Mouse (Mus musculus) C2C12 (cell line): ENCODE measurements around the gene Ubtfl1. TPM values are rescaled to one million over a fixed set of nuclear protein-coding genes. Genes with fewer than 3 reads are reported as not detected.
A peak's percentile ranks its signal among the peaks of the same experiment; 100 is the strongest.
"Not testable (repeated sequence)": the region's sequence is repeated elsewhere in the genome, so short reads cannot be mapped to it uniquely, and the experiment has no call there.

Experiments
- H3K27me3 ChIP-seq: one replicate; pipeline ENCODE4 v1.6.1; 2011; ENCODE audit not compliant: control insufficient read depth, insufficient read depth, insufficient read length
- H3K36me3 ChIP-seq: one replicate; pipeline ENCODE4 v1.6.1; 2011; ENCODE audit not compliant: control insufficient read depth, insufficient read depth
- H3K4me3 ChIP-seq: one replicate; pipeline ENCODE4 v1.5.1; 2011; ENCODE audit warnings: mild to moderate bottlenecking, control low read depth; ENCODE audit not compliant: poor library complexity, insufficient read depth, severe bottlenecking
- H3K79me2 ChIP-seq: one replicate; pipeline ENCODE4 v1.6.1; 2011; ENCODE audit not compliant: control insufficient read depth, insufficient read depth
- H3K79me3 ChIP-seq: one replicate; pipeline ENCODE4 v1.6.1; 2011; ENCODE audit warnings: low read depth, control low read depth
- H3ac ChIP-seq: one replicate; pipeline ENCODE3; 2011; ENCODE audit warnings: low read depth; ENCODE audit not compliant: control insufficient read depth, insufficient read length
- CEBPB ChIP-seq: IDR thresholded peaks from one replicate; pipeline ENCODE4 v1.6.1; 2011; ENCODE audit warnings: low read depth, mild to moderate bottlenecking, control low read depth, moderate library complexity
- CTCF ChIP-seq: IDR thresholded peaks from one replicate; pipeline ENCODE4 v1.5.1; 2011; ENCODE audit not compliant: control insufficient read depth, insufficient read depth, insufficient read length
- FOSL1 ChIP-seq: IDR thresholded peaks from one replicate; pipeline ENCODE4 v1.8.0; 2011; ENCODE audit warnings: mild to moderate bottlenecking, low read length; ENCODE audit not compliant: poor library complexity, insufficient read depth, severe bottlenecking
- MAX ChIP-seq: IDR thresholded peaks from one replicate; pipeline ENCODE4 v1.6.1; 2011; ENCODE audit warnings: mild to moderate bottlenecking, control low read depth
- MYOD1 ChIP-seq: IDR thresholded peaks from one replicate; pipeline ENCODE4 v1.6.1; 2011; ENCODE audit warnings: low read depth; ENCODE audit not compliant: control insufficient read depth, insufficient read length
- MYOG ChIP-seq: IDR thresholded peaks from one replicate; pipeline ENCODE4 v1.6.1; 2011; ENCODE audit not compliant: control insufficient read depth, insufficient read length; ENCODE audit errors: extremely low read depth
- USF1 ChIP-seq: IDR thresholded peaks from one replicate; pipeline ENCODE4 v1.6.1; 2011; ENCODE audit warnings: low read depth, mild to moderate bottlenecking, control low read depth, moderate library complexity
- long read RNA-seq, 2 experiments: library from polyadenylated mRNA; unstranded; transcript quantifications; one replicate each; pipeline ENCODE4 v2.0.0; 2019 to 2020
- polyA plus RNA-seq: library from polyadenylated mRNA; unstranded; fragments of >200 nt; fragmentation: generic; extraction: Trizol; gene quantifications from one replicate; pipeline ENCODE4 v1.2.1, GENCODE M21; 2012; ENCODE audit warnings: missing spikeins

The Ubtfl1 gene
- polyA plus RNA-seq: 0.01 TPM
- long read RNA-seq, experiment 1: 0 reads
- long read RNA-seq, experiment 2: 0 reads

DNA sequence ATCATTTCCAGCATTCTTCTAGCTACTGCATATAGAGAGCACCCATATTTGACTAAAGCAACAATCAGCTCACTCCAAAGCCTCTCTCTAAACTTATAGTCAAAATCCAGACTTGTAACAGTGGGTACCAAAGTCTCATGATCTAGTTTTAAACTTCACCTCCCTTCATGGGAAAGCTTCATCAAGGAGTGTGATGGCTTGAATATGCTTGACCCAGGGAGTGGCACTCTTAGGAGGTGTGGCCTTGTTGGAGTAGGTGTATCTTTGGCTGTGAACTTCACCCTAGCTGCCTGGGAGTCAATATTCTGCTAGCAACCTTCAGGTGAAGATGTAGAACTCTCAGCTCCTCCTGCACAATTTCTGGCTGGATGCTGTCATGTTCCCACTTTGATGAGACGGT, at the start of gene Ubtfl1:
Gene Ubtfl1, plus strand, starts transcription at position 301 of the 400 bp plus-strand sequence.
- TF ChIP-seq USF1 (no peak), MYOG (no peak), MAX (no peak), MYOD1 (no peak), CEBPB (no peak), CTCF (no peak), FOSL1 (no peak)
- Histone ChIP-seq H3K4me3 (no peak within 1 kb of the TSS), H3K36me3 (no peaks in the 10 kb centered on the region), H3ac (no peak within 1 kb of the TSS), H3K79me2 (no peaks in the 10 kb centered on the region), H3K79me3 (no peaks in the 10 kb centered on the region), H3K27me3 (no peaks in the 10 kb centered on the region)

DNA sequence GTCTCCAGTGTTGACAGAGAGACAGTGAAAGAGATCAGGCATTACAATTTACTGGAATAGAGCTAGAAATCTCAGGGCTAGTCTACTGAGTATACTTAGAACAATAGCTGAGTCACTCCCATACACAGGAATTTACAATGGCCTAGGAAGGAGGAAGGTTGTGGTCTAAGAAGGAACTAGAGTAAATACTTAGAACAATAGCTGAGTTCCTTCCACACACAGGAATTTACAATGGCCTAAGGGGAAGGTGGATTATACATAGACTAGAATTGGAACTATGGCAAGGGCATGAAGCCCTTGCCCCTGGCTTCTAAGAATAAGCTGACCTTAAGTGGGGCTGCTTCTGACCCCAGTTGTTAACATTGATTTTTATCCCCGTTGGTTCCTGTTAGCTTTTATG, 31.2 kb upstream of the Ubtfl1 start:
- H3K79me3 ChIP-seq, H3K79me2 ChIP-seq, H3ac ChIP-seq, H3K27me3 ChIP-seq, H3K36me3 ChIP-seq, H3K4me3 ChIP-seq: not testable (repeated sequence)

DNA sequence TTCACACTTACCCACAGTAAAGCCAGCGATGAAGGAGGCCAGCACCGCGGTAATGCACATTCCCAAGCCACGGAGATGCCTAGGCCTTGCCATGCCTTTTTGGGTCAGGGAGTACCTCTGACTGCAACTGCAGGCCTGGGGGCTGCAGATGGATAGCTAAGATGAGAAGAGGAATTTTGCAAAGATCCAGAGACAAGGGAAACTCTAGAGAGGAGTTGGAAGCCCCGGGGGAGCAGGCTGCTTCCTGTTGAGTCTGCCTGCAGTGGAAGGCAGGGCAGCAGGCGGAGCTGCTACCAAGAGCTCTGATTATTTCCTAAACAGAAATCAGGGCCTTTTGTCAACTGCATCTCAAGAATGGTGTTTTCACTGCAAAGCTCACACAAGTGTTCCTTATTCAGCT, 18.4 kb upstream of the Ubtfl1 start:
- H3K79me2 ChIP-seq: no peaks in the 10 kb centered on the region
- TF ChIP-seq MYOD1: no peak
- TF ChIP-seq MYOG: no peak
- TF ChIP-seq CTCF: no peak
- TF ChIP-seq MAX: no peak
- no peak for TF ChIP-seq FOSL1
- TF ChIP-seq CEBPB: no peak

DNA sequence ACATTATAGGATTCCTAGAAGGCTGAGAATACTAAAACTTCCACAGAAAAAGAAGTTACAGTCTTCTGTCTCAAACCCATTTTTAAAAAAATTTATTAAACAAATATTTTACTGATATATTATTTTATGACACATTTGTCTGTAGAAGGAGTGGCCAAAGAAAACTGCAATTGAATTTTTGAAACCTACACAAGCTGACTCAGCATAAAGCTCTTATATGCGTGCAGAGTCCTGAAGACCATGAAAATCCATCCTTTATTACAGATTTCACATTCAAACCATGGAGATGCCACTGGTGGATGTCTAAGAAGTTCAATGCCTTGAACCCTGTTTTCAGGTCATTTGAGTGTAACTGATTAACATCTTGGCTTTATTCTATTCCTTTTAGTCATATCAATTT, 4.6 kb upstream of the Ubtfl1 start:
- Histone ChIP-seq H3K79me3 (no peaks in the 10 kb centered on the region), H3K4me3 (no peak overlapping the region), H3K36me3 (no peaks in the 10 kb centered on the region), H3K27me3 (no peaks in the 10 kb centered on the region), H3ac (no peak overlapping the region), H3K79me2 (no peaks in the 10 kb centered on the region)
- no peak for TF ChIP-seq MYOG
- TF ChIP-seq CTCF: no peak
- TF ChIP-seq FOSL1: no peak
- no peak for TF ChIP-seq CEBPB
- TF ChIP-seq MYOD1: no peak
- TF ChIP-seq MAX: no peak
- no peak for TF ChIP-seq USF1

More for the DNA sequence above, 18.4 kb upstream of the Ubtfl1 start:
- Histone ChIP-seq H3K79me3 (no peaks in the 10 kb centered on the region), H3ac (peak overlapping the region; percentile 35), H3K27me3 (no peaks in the 10 kb centered on the region), H3K36me3 (no peaks in the 10 kb centered on the region), H3K4me3 (peak overlapping the region; percentile 18)

DNA sequence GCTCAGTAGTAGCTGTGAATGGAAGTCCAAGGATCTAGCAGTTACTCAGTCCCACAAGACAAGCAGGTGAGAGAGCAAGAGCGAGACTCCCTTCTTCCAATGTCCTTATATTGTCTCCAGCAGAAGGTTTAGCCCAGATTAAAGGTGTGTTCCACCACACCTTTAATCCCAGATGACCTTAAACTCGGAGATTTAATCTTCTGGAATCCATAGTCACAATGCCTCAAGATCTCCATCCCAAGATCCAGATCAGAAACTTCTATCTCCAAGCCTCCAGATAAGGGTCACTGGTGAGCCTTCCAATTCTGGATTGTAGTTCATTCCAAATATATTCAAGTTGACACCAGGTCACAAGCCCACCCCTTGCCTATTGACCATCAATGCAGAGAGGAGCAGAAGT, 1.3 kb upstream of the Ubtfl1 start, which contains the start of gene Naalad2:
Gene Naalad2, minus strand, starts transcription at position 101 of the 400 bp plus-strand sequence.
- not testable (repeated sequence) for H3K79me2 ChIP-seq, H3K79me3 ChIP-seq, H3K4me3 ChIP-seq, H3K36me3 ChIP-seq, H3ac ChIP-seq, H3K27me3 ChIP-seq

DNA sequence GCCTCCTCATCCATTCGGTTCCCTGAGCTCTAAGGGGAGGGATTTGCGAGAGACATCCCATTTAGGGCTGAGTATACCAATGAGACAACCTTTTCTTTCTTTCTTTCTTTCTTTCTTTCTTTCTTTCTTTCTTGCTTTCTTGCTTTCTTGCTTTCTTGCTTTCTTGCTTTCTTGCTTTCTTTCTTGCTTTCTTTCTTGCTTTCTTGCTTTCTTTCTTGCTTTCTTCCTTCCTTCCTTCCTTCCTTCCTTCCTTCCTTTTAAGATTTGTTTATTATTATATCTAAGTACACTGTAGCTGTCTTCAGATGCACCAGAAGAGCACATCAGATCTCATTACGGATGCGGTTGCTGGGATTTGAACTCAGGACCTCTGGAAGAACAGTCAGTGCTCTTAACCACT, 8.2 kb downstream of the Ubtfl1 start:
- not testable (repeated sequence) for H3ac ChIP-seq, H3K36me3 ChIP-seq, H3K79me3 ChIP-seq, H3K27me3 ChIP-seq, H3K79me2 ChIP-seq, H3K4me3 ChIP-seq

DNA sequence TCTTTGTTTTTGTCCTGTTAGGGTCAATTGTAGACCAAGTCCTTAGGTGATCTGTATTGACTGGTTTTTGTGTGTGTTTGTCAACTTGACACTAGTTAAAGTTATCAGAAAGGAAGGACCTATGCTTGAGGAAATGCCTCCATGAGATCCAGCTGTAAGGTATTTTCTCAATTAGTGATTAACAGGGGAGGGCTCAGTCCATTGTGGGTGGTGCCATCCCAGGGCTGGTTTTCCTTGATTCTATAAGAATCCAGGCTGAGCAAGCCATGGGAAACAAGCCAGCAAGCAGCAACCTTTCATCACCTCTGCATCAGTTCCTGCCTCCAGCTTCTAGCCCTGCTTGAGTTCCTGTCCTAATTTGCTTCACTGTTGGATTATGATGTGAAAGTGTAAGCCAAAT, 26.1 kb downstream of the Ubtfl1 start, which contains the start of gene Mbd3l2:
Gene Mbd3l2, plus strand, starts transcription at position 301 of the 400 bp plus-strand sequence.
- no peak within 1 kb of the TSS for H3ac ChIP-seq
- no peaks in the 10 kb centered on the region for H3K36me3 ChIP-seq
- H3K79me2 ChIP-seq: no peaks in the 10 kb centered on the region
- no peaks in the 10 kb centered on the region for H3K79me3 ChIP-seq
- no peak for TF ChIP-seq MYOG
- no peaks in the 10 kb centered on the region for H3K27me3 ChIP-seq
- no peak within 1 kb of the TSS for H3K4me3 ChIP-seq
